Mouse (Mus musculus): ENCODE results near the gene Kbtbd12. TPM values are rescaled to one million over a fixed set of nuclear protein-coding genes. Genes with fewer than 3 reads are reported as not detected.

Kbtbd12 gene
- polyA plus RNA-seq, 1 experiment from 2014 or later: 1.3 TPM

DNA sequence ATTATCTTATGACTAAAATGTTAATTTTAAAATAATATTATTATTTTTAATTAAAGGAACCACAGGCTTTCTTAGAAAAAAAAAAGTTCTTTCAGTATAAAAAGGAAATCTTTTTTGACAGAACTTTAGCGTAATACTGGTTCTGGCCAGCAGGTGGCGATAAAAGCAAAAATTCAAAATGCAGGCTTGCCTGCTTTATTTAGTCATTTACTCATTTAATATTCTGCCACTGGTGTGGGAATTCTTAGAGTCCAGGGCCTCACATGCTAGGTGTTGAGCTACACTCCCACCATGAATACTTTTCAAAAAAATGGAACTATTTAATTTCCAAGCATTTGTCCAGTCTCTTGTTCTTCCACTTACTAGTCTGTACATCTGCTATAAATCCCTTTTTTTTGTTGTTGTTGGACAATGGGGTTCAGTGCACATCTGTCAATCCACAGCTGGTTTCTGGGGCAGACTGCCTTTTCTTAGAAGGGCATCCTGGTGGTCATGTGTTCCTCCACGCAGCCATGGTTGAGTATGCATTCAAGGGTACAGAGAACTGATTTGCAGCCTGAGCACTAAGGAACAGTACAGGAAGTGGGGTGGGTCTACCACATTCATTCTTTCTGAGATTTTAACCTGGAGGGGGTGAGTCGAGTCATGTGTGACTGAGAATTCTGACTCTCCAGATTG, 88.5 kb downstream of the Kbtbd12 start:
- 18% methylated on average over 4 of the region's 4 CpGs for WGBS (ENCODE audit: insufficient replicate concordance)
- peak; percentile 73 for DNase-seq

DNA sequence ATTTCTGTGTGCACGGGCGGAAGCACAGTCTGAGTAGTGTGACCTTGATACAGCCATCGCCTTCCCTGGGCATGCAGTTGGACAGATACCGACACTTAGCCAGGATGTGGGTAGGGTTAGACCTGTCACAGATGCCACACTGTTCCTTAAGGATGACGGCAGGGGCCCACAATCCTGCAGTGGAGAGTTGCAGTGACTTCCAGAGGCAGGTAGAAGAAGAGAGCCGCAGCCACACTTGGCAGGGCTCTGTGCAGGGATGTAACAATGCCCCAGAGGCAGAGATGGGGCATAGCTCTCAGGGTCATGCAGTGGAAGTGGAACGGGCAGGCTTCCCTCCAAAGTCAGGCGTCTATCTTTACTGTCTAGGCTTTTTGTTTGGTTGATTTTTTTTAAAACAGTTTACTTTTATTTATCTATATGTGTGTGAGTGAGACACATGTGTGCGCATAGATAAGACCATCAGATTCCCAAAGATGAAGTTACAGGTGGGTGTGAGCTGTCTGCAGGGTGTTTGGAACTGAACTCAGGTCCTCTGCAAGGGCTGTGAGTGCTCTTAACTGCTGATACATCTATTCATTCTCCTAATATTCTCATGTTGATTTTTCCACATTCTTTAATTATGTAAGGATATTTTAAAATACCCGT, 89.2 kb downstream of the Kbtbd12 start:
- Histone ChIP-seq H3K9me3 (ENCODE audit: low read length) (no peaks in the 10 kb centered on the region), H3K27ac (ENCODE audit: low read depth) (no peak overlapping the region), H3K4me3 (ENCODE audit: low read depth, low read length) (no peak overlapping the region), H3K4me2 (ENCODE audit: low read depth, low read length) (no peak overlapping the region), H3K27me3 (ENCODE audit: insufficient read depth, low read length) (peaks cover 2% of the 10 kb centered on the region; the same call in 1 of the 2 replicates), H3K36me3 (replicated peaks; ENCODE audit: insufficient read depth, low read length) (no peaks in the 10 kb centered on the region), H3K9ac (replicated peaks) (no peak overlapping the region), H3K4me1 (ENCODE audit: insufficient read depth) (no peaks in the 10 kb centered on the region)
- TF ChIP-seq EP300 (IDR thresholded peaks at IDR 0.05; ENCODE audit: low read depth) (peak; percentile 40), CTCF (IDR thresholded peaks at IDR 0.05; ENCODE audit: low read depth) (no peak)
- WGBS (ENCODE audit: insufficient replicate concordance): 55% methylated on average over 10 of the region's 10 CpGs
- no peak for DNase-seq
- ATAC-seq: no peak

More for the DNA sequence above, 88.5 kb downstream of the Kbtbd12 start:
- H3K27ac ChIP-seq (ENCODE audit: low read depth): no peak overlapping the region
- H3K36me3 ChIP-seq (replicated peaks; ENCODE audit: insufficient read depth, low read length): no peaks in the 10 kb centered on the region
- H3K27me3 ChIP-seq (ENCODE audit: insufficient read depth, low read length): peaks cover 2% of the 10 kb centered on the region; the same call in 1 of the 2 replicates
- no peak overlapping the region for H3K4me2 ChIP-seq (ENCODE audit: low read depth, low read length)
- H3K4me3 ChIP-seq (ENCODE audit: low read depth, low read length): no peak overlapping the region
- H3K4me1 ChIP-seq (ENCODE audit: insufficient read depth): no peaks in the 10 kb centered on the region
- H3K9ac ChIP-seq (replicated peaks): no peak overlapping the region
- no peaks in the 10 kb centered on the region for H3K9me3 ChIP-seq (ENCODE audit: low read length)
- peak; percentile 73 for TF ChIP-seq CTCF (IDR thresholded peaks at IDR 0.05; ENCODE audit: low read depth)
- TF ChIP-seq EP300 (IDR thresholded peaks at IDR 0.05; ENCODE audit: low read depth): no peak
- no peak for ATAC-seq

DNA sequence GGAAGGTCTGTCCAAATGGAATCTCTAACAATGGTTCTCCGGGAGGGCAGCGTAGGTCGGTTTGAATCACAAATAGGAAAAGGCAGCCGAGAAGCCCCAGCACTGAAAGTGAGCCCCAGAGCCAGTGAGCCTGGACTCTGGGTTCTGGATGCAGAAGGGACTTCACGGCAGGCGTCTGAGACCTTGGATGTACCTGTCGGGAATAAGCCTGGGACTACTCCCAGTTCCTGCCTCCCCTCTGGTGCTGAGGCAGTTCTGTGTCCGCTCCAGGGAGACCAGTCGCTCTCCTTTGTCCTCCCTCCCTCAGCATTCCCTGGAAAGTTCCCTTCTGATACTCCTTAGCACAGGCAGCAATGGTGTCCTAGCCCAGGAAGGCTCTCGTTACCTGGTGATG, 92.4 kb downstream of the Kbtbd12 start:
- H3K4me3 ChIP-seq (ENCODE audit: low read depth, low read length): no peak overlapping the region
- H3K27ac ChIP-seq (ENCODE audit: low read depth): no peak overlapping the region
- no peaks in the 10 kb centered on the region for H3K9me3 ChIP-seq (ENCODE audit: low read length)
- no peaks in the 10 kb centered on the region for H3K4me1 ChIP-seq (ENCODE audit: insufficient read depth)
- TF ChIP-seq EP300 (IDR thresholded peaks at IDR 0.05; ENCODE audit: low read depth) (no peak), CTCF (IDR thresholded peaks at IDR 0.05; ENCODE audit: low read depth) (no peak)
- H3K27me3 ChIP-seq (ENCODE audit: insufficient read depth, low read length): peaks cover 2% of the 10 kb centered on the region; the same call in 1 of the 2 replicates
- ATAC-seq (no peak), DNase-seq (no peak)
- H3K9ac ChIP-seq (replicated peaks): no peak overlapping the region; the same call in 1 of the 2 replicates
- no peak overlapping the region for H3K4me2 ChIP-seq (ENCODE audit: low read depth, low read length)
- 49% methylated on average over 10 of the region's 10 CpGs for WGBS (ENCODE audit: insufficient replicate concordance)
- H3K36me3 ChIP-seq (replicated peaks; ENCODE audit: insufficient read depth, low read length): no peaks in the 10 kb centered on the region

DNA sequence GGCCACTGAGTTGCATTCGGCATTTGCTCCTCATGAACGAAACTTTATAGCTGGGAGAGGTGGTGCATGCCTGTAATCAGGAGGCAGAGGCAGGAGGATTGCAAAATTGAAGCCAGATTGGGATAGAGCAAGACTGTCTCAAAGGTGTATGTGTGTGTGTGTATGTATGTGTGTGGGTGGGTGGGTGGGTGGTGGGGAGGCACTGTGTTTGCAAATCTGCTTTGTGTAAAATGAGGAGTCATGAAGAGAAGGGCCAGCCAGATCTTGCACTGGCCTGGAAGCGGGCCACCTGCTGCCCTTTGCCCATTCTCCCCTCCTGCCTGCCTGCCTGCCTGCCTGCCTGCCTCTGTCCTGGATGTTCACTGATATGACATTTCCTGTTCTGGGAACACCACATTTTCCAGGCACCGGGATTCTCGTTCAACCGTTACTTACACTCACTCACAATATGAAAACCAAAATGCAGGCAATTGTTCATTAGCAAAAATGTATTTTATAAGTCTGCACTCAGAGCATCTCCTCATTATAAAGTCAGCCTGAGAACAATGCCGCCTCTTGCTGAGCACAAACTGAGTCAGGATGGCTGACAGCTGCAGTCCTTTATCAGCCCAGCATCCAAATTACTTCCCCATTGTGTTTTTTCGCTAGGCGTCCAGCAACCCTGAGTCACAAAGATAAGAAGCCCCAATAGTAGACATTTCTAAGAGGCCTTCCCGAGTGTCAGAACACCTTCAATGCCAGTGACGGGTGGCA, 92.9 kb downstream of the Kbtbd12 start:
- ATAC-seq: no peak
- Histone ChIP-seq H3K27me3 (ENCODE audit: insufficient read depth, low read length) (peaks cover 2% of the 10 kb centered on the region; the same call in 1 of the 2 replicates), H3K4me2 (ENCODE audit: low read depth, low read length) (no peak overlapping the region), H3K4me3 (ENCODE audit: low read depth, low read length) (no peak overlapping the region), H3K27ac (ENCODE audit: low read depth) (no peak overlapping the region), H3K9ac (replicated peaks) (no peak overlapping the region), H3K4me1 (ENCODE audit: insufficient read depth) (no peaks in the 10 kb centered on the region), H3K36me3 (replicated peaks; ENCODE audit: insufficient read depth, low read length) (no peaks in the 10 kb centered on the region), H3K9me3 (ENCODE audit: low read length) (no peaks in the 10 kb centered on the region)
- 23% methylated on average over 11 of the region's 11 CpGs for WGBS (ENCODE audit: insufficient replicate concordance)
- no peak for DNase-seq
- no peak for TF ChIP-seq CTCF (IDR thresholded peaks at IDR 0.05; ENCODE audit: low read depth)
- 0 out of 2 replicates have a peak, but pooled peaks have one; percentile 52 for TF ChIP-seq EP300 (IDR thresholded peaks at IDR 0.05; ENCODE audit: low read depth)

DNA sequence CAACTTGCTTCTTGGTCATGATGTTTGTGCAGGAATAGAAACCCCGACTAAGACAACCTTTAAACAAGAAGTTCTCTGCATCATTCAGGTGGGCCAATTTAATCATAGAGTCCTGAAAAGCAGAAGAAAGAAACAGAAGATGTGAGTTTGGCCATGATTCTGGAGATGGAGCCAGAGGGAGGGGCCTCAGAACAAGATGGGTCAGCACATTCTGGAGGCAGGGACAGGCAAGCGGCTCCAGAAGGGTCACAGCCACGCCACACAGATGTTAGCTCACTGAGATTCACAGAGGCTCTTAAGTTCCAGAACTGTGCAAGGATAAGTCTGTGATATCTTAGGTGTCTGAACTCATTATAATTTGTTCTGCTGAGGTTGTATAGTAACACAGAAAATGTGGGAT, 93.5 kb downstream of the Kbtbd12 start:
- Histone ChIP-seq H3K27me3 (ENCODE audit: insufficient read depth, low read length) (peaks cover 2% of the 10 kb centered on the region; the same call in 1 of the 2 replicates), H3K4me1 (ENCODE audit: insufficient read depth) (no peaks in the 10 kb centered on the region), H3K4me3 (ENCODE audit: low read depth, low read length) (no peak overlapping the region), H3K36me3 (replicated peaks; ENCODE audit: insufficient read depth, low read length) (no peaks in the 10 kb centered on the region), H3K4me2 (ENCODE audit: low read depth, low read length) (no peak overlapping the region), H3K9me3 (ENCODE audit: low read length) (no peaks in the 10 kb centered on the region), H3K9ac (replicated peaks) (no peak overlapping the region), H3K27ac (ENCODE audit: low read depth) (no peak overlapping the region)
- DNase-seq: no peak
- ATAC-seq: no peak
- TF ChIP-seq EP300 (IDR thresholded peaks at IDR 0.05; ENCODE audit: low read depth) (no peak), CTCF (IDR thresholded peaks at IDR 0.05; ENCODE audit: low read depth) (no peak)
- WGBS (ENCODE audit: insufficient replicate concordance): 69% methylated on average over 3 of the region's 3 CpGs
